Mouse (Mus musculus) frontal cortex, postnatal 36 days (tissue): ENCODE measurements around the gene Zic5.

Experiments used
- DNase-seq, 2 experiments: peaks; one replicate each; pipeline ENCODE4 v3.0.0; 2022; ENCODE audit warnings: low spot score in 2 of 2

Gene Zic5

DNA sequence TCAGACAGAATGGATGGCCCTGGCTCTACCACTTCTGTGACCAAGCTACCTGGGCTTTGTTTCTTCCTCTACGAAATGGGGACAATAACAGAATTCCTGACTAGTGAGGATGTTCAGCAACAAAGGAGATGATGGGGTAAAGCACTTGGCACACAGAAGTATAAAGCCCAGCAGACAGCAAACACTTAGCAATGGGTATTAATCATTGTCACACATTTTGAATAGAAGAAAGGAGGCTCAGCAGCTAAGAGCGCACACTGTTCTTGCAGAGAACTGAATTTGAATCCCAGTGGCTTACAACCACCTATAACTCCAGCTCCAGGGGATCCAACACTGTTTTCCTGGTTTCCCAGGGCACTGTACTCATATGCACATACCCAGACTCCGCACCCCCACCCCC lies 37.8 kb downstream of the Zic5 start:
- no peak for DNase-seq

DNA sequence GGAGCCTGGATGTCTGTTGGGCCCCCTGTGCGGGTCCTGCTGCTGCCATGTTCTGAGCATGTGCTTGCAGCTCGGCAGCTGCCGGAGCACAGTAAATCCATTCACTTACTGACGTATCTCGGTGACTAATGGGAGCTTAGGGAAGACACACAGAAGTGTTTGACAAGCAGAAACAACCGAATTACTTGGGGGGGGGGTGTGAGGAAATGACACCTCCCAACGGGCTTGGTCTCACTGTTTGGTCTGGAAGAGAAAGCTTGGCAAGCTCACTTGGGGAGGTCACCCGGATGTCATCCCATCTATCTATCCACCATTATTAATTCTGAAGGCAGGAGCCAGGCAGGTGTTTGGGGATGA lies 38.3 kb downstream of the Zic5 start:
- no peak for DNase-seq

DNA sequence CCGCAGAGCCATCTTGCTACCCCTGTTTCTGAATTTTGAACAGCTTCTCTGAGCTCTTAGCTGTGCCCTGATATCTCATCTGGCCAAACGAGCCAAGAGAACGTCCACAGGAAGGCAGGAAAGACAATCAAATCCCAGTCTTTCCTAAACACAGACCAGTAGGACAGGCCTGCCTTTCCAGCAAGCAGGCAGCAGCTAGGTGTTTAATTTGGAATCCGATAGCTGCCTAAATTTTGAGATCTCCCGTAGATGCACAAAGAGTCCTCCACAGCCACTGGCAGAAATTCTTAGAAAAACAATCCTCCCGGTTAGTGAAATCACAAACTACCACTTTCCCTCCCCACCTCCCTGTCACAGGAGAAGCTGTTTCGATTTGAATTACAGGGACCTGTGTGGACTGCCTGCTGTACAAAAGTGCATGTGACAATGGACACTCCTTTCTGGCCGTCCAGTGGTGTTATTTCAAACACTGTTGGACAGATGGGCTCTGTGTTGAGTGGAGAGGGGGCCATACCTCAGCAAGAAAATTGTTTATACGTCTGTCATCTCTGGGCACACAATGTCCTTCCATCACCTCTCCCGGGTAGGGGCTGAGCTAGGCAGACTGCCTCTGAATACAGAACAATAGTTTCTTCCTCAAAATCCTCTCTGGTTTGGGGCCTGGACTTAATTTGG lies 38.8 kb downstream of the Zic5 start:
- no peak for DNase-seq

DNA sequence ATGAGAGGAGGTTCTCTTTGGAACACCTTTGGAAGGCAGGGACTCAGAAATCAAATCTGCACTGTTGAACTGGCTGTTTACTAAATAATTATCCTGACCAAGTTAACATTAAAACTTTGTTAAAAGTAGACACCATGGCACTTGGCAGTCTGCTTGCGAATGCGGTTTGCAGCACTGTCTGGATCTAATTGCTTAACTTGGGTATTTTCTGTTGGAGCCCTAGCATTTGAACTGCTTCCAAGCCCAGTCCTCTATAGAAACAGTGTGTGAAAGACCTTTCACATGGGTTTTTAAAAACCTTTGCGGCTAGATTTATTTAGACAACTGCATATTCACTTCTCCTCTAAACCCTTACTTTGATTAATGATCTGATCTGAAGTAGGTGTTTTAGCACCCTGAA lies 41.0 kb downstream of the Zic5 start:
- no peak for DNase-seq

DNA sequence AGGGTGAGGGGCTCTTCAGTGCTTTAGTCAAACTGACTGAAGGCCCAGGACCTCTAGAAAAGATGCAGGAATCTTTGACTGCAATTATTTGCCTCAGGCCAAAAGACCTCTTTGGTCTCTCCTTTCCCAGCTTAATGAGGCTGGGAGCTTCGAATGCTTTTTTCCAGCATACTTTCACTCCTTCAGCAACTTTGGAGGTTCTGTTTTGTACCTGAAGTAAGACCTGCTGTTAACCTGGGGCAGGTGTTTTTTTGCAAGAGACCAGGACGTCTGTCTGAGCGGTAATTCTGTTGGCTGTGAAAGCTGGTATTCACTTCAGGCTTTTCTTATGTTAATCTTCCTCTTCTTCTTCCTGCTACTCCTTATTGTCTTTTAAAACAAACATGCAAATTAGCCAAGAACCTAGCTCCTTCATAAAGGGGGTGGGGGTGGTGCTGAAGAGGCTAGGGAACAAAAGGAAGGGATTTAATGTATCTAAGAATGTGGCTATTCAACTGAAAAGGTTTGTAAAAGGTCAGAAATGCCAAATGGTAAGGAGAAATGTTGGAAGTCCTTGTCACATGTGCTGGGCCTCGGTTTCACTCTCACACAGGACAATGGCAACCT lies 49.2 kb downstream of the Zic5 start:
- DNase-seq, result no peak

DNA sequence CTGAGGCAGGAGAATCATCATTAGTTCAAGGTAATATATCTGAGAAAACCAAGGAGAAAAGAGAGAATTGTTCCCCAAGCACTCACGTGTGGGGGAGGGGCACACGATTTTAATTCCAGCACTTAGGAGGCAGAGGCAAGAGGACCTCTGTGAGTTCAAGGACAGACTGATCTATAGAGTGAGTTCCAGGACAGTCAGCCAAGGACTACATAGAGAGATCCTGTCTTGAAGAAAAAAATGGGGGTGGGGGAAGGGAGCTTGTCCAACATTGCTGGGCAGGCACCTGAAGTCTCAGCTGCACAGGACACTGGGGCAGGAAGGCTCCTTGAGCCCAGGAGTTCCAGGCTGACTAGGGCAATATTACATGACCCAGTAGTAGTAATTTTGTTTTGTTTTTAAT lies 50.7 kb downstream of the Zic5 start:
- no peak for DNase-seq

DNA sequence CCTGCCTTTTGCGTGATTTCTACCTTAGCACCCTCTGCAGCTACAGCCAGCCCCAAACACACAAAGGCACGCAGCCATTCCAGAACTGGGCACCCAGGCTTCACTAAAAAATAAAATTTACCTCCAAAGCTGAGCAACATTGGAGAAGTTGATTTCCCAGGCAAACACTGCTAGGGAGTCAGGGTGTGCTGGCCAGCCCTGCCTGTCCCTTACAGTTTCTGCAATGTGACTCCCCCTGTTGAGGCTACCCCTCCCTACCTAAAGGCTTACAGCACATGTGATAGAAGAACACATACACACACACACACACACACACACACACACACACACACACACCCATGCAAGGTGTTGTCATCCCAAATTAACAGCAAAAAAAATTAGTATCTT lies 51.9 kb downstream of the Zic5 start:
- DNase-seq, result no peak

DNA sequence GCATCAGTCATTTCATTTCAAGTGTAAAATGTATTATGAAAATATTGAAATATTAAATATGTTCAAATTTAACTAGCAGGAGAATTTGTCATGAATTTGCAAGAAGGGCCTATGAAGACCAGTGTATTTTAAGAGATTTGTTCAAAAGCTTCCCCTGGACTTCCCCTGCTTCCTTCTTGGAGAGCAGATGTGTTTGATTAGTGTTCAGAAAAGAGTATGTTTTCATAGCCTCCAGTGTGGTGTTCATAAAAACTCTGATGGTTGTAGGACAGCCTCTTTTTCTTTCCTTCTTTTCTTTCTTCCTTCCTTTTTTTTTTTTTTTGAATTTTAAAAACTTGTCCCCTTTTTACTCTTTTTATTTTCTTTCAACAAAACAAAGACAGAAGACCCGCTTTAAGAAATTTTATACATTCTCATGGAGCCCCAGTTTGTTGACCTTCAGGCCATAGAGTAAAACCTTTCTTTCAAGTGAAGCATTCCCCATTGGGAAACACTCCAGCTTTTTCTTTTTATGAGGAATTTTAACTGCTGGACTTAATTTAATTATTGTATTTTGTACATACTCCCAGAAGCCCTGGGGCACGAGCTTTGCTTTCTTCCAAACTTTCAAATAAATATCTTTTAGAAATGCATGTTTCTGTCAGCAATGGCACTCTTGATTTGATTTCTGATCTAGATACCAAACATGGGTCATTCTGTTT lies 52.5 kb downstream of the Zic5 start:
- no peak for DNase-seq
